Mouse (Mus musculus) liver, embryonic 12.5 days (tissue): ENCODE results near the gene Fcrlb. TPM values are rescaled to one million over a fixed set of nuclear protein-coding genes. Genes with fewer than 3 reads are reported as not detected.
A peak's percentile ranks its signal among the peaks of the same experiment; 100 is the strongest.

Source experiments
- ATAC-seq: fragments of 200-750 bp; cut with Nextera tagmentation; 2 replicates; pipeline ENCODE4 v1.8.0; 2017; ENCODE audit warnings: moderate number of reproducible peaks, mild to moderate bottlenecking, moderate library complexity
- H3K27ac ChIP-seq: fragments of 300-500 bp; sonication (generic); 2 replicates; pipeline ENCODE4 v1.5.1; 2016; ENCODE audit warnings: mild to moderate bottlenecking
- H3K27me3 ChIP-seq: fragments of 300-500 bp; sonication (generic); replicated peaks from 2 replicates; pipeline ENCODE4 v1.6.1; 2016; ENCODE audit warnings: mild to moderate bottlenecking, moderate library complexity
- H3K36me3 ChIP-seq: fragments of 300-500 bp; sonication (generic); 2 replicates; pipeline ENCODE4 v1.6.1; 2016; ENCODE audit warnings: mild to moderate bottlenecking, moderate library complexity
- H3K4me1 ChIP-seq: fragments of 300-500 bp; sonication (generic); 2 replicates; pipeline ENCODE4 v1.6.1; 2016
- H3K4me2 ChIP-seq: fragments of 300-500 bp; sonication (generic); 2 replicates; pipeline ENCODE4 v1.6.1; 2016; ENCODE audit warnings: mild to moderate bottlenecking, moderate library complexity
- H3K4me3 ChIP-seq: fragments of 300-500 bp; sonication (generic); 2 replicates; pipeline ENCODE4 v1.5.1; 2016; ENCODE audit warnings: mild to moderate bottlenecking, moderate library complexity
- H3K9ac ChIP-seq: fragments of 300-500 bp; sonication (generic); 2 replicates; pipeline ENCODE4 v1.6.1; 2016; ENCODE audit warnings: mild to moderate bottlenecking, moderate library complexity
- H3K9me3 ChIP-seq: fragments of 300-500 bp; sonication (generic); replicated peaks from 2 replicates; pipeline ENCODE4 v1.6.1; 2016; ENCODE audit warnings: mild to moderate bottlenecking, moderate library complexity
- WGBS: fragments of 180-500 bp; shearing (Covaris S2); methylation state at CpG from one replicate; pipeline ENCODE4 v1.1.7; 2016; ENCODE audit not compliant: insufficient replicate concordance; 5-methylcytosine and 5-hydroxymethylcytosine counted together
- polyA plus RNA-seq: library from polyadenylated mRNA; unstranded; fragments of >200 nt; fragmentation: Nextera tagmentation; extraction: Ambion mirVana; gene quantifications from 2 replicates; pipeline ENCODE4 v1.2.1, GENCODE M21; 2016

Gene Fcrlb
- polyA plus RNA-seq, 1 experiment from 2014 or later, result 0.10 TPM

DNA sequence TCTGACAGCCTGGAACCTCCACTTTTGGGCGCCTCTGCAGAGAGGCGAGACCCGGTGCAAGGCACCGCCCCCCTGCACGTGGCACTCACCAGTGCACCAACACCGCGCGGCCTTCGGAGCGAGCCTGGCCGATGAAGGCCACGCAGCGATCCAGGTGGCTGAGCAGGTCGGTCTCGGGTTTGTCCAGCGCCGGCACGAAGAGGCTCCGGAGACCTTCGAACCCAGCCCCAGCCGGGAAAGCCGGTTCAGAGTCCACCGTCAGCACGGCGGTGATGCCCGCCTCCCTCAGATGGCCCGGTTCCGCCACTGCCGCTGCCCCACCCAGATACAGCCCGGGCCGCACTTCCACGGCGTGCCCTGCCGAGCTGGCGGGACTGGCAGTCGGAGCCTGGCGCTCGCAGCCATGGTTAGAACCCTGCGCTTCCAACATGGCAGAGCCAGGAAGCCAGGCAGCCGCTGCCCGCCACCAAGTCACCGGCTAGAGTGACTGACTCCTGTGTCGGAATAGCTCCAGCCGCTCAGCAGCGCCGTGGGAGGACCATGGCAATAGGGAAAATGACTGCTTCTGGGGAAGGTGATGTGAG is 27.7 kb downstream of the Fcrlb start, which contains the start of the genes Gm26620 and Dusp12:
Gene Gm26620, plus strand, starts transcription at position 88 of the 584 bp plus-strand sequence.
Gene Dusp12, minus strand, starts transcription at position 563 of the 584 bp plus-strand sequence.
- H3K4me1 ChIP-seq, result peaks cover 40% of the 10 kb centered on the region
- peak; percentile 86 for ATAC-seq

DNA sequence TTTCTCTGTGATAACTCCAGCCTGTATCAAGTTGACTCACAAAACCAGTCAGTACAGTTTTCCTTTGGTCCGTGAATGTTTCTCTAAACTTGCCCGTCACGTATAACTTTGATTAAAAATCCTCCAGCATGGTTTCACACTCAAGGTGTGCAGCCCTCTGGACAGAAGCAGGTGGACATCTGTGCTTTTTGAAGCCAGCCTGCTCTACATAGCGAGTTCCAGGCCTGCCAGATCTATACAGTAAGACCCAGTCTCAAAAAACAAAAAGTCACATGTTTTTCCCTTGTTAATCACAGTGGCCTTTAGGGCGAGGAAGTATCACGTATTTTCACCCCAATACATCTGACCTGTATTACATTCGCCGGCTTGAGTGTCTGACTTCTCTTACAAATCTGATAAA is 28.4 kb downstream of the Fcrlb start:
- Histone ChIP-seq H3K9me3 (no peaks in the 10 kb centered on the region), H3K36me3 (peaks cover 21% of the 10 kb centered on the region), H3K9ac (peak overlapping the region; percentile 82), H3K4me2 (peak overlapping the region; percentile 92), H3K27ac (peak overlapping the region; percentile 80; the same call in 1 of the 2 replicates), H3K27me3 (peaks cover 4% of the 10 kb centered on the region), H3K4me1 (peaks cover 40% of the 10 kb centered on the region), H3K4me3 (peak overlapping the region; percentile 84)
- 22% methylated on average over 8 of the region's 8 CpGs for WGBS
- no peak for ATAC-seq

More for the DNA sequence above, 27.7 kb downstream of the Fcrlb start, which contains the start of the genes Gm26620 and Dusp12:
- Histone ChIP-seq H3K27me3 (peaks cover 7% of the 10 kb centered on the region), H3K36me3 (peaks cover 15% of the 10 kb centered on the region), H3K4me3 (peak within 1 kb of the TSS; percentile 84), H3K9me3 (no peaks in the 10 kb centered on the region), H3K4me2 (peak within 1 kb of the TSS; percentile 92), H3K27ac (peak within 1 kb of the TSS; percentile 80), H3K9ac (peak within 1 kb of the TSS; percentile 82)
- under 1% methylated on average over 46 of the region's 46 CpGs for WGBS

DNA sequence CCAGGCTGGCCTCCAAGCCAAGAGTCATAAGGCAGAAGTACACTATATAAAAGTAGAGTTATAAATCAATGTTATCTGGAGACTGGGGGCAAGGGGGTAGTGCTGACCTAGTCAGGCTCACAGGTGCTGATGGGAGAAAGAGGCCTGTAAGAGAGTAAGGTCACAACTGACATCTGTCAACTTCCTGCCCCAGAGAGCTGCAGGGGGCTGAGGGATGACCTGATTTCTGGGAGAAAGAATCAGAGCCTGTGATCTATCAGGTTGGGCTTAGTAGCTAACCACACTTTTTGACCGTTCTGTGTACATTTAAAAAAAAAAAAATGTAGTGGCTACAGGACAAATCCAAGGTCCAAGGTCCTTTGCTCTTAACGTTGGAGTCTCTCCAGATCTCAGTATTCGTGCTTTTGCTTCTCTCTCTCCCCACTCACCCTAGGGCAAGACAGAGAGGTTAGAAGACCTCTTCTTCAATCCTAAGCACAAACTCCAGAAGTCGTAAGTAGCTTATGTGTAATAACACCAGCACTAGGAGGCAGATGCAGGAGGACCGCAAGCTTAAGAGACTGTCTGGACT is 29.7 kb downstream of the Fcrlb start:
- no peak for ATAC-seq
- Histone ChIP-seq H3K4me2 (peak overlapping the region; percentile 92), H3K9ac (no peak overlapping the region), H3K27me3 (no peaks in the 10 kb centered on the region), H3K36me3 (peaks cover 30% of the 10 kb centered on the region), H3K9me3 (no peaks in the 10 kb centered on the region), H3K4me3 (no peak overlapping the region), H3K4me1 (peaks cover 40% of the 10 kb centered on the region), H3K27ac (0 out of 2 replicates have a peak overlapping the region, but pooled peaks have one; percentile 40)
- WGBS, result 67% methylated on average over 5 of the region's 5 CpGs

DNA sequence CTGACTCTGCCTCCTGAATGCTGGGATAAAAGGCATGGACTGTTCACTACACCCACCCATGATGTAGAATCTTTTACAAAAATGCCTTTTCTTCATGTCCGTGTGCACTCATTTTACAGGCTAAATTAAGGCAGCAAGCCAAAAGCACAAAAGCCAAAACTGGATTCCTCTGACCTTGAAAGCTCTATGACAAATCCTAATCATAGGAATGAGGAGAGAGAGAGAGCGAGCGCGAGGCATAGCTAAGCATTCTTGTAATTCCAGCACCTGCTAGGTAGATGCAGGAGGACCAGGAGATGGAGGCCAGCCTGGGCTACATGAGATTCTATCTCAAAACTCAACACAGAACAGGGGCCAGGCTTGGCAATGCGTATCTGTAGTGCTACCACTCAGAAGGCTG is 35.8 kb downstream of the Fcrlb start:
- H3K4me3 ChIP-seq, result no peak overlapping the region
- H3K4me1 ChIP-seq, result 0 out of 2 replicates have a peak, but pooled peaks cover 6% of the 10 kb centered on the region
- WGBS, result 87% methylated on average over 5 of the region's 5 CpGs
- no peak overlapping the region for H3K9ac ChIP-seq
- no peaks in the 10 kb centered on the region for H3K9me3 ChIP-seq
- H3K27me3 ChIP-seq, result no peaks in the 10 kb centered on the region
- ATAC-seq, result no peak
- no peak overlapping the region for H3K4me2 ChIP-seq
- H3K27ac ChIP-seq, result no peak overlapping the region
- H3K36me3 ChIP-seq, result peaks cover 66% of the 10 kb centered on the region

DNA sequence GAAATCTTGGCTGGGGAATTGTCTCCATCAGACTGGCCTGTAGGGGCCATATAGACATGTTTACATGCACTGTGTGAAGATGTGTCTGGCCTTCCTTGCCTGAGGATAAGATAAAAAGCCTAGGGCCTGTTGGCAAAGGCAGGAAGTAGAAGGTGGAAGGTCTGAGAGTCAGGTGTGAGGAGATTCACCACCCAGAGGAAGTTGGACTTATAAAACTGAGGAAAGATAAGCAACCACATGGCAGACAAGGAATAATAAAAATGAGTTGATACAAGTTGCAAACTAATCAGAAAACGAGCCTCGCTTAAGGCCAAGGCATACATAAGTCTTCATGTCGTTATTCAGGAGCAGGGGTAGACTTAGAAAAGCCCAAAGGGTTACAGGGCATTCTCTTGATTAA is 37.1 kb downstream of the Fcrlb start:
- Histone ChIP-seq H3K27me3 (no peaks in the 10 kb centered on the region), H3K4me2 (no peak overlapping the region), H3K9me3 (no peaks in the 10 kb centered on the region), H3K4me3 (no peak overlapping the region), H3K27ac (no peak overlapping the region), H3K4me1 (0 out of 2 replicates have a peak, but pooled peaks cover 6% of the 10 kb centered on the region), H3K36me3 (peaks cover 63% of the 10 kb centered on the region), H3K9ac (no peak overlapping the region)
- no peak for ATAC-seq
- 66% methylated on average over 3 of the region's 3 CpGs for WGBS

DNA sequence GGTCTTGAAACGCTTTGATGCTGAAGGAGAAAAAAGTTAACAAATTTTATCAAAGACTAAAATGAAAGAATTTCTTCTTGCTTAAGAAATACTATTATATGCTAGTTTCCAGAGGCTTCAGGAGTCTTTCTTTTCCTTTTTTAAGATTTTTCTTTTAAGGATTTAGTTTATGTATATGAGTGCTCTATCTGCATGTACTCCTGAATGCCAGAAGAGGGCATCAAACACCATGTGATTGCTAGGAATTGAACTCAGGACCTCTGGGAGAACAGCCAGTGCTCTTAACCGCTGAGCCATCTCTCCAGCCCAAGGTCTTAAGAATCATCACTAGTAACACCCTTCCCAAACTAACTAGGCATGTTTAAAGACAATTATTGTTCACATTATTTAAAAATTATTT is 40.8 kb downstream of the Fcrlb start:
- Histone ChIP-seq H3K27ac (no peak overlapping the region), H3K9ac (no peak overlapping the region), H3K27me3 (no peaks in the 10 kb centered on the region), H3K36me3 (peaks cover 34% of the 10 kb centered on the region), H3K4me1 (peaks cover 14% of the 10 kb centered on the region; the same call in 1 of the 2 replicates), H3K4me2 (no peak overlapping the region), H3K4me3 (no peak overlapping the region), H3K9me3 (no peaks in the 10 kb centered on the region)
- 87% methylated on average over 2 of the region's 2 CpGs for WGBS
- no peak for ATAC-seq

DNA sequence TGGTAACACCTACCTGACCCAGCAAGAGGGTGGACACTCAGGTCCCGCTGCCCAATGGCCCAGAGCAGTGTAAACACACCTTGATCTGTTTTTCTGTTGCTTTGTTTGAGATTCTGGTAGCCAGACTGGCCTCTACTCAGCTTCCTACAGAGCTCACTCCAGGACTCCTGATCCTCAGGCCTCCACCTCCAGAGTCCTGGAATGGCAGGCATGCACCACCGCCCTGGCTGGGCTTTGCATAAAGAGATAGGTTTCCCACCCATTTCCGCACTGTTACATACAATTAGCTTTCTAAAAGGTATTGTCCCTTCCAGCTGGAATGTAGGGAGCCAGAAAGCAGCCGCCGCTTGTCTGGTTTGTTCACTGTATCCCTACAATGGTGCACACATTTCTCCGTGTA is 41.3 kb downstream of the Fcrlb start:
- Histone ChIP-seq H3K4me3 (no peak overlapping the region), H3K9ac (no peak overlapping the region), H3K4me2 (no peak overlapping the region), H3K4me1 (peaks cover 20% of the 10 kb centered on the region), H3K36me3 (peaks cover 29% of the 10 kb centered on the region), H3K9me3 (no peaks in the 10 kb centered on the region), H3K27me3 (no peaks in the 10 kb centered on the region), H3K27ac (no peak overlapping the region)
- 78% methylated on average over 6 of the region's 6 CpGs for WGBS
- no peak for ATAC-seq

DNA sequence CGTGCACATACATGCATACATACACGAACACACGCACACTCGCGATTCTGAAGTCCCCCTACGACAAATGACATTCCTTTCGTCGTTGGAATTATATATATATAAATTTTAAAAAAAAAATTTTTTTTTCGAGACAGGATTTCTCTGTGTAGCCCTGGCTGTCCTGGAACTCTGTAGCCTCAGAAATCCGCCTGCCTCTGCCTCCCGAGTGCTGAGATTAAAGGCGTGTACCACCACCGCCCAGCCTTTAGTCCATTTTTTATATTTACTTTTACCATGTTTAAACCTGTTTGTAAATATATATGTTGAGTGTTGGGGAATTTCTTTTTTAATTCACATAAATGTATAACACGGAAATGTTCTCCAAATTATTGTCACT is 43.8 kb downstream of the Fcrlb start:
- Histone ChIP-seq H3K36me3 (peaks cover 15% of the 10 kb centered on the region), H3K9ac (peak overlapping the region; percentile 91), H3K4me1 (peaks cover 35% of the 10 kb centered on the region), H3K4me3 (peak overlapping the region; percentile 96), H3K27me3 (no peaks in the 10 kb centered on the region), H3K4me2 (peak overlapping the region; percentile 77), H3K9me3 (no peaks in the 10 kb centered on the region), H3K27ac (peak overlapping the region; percentile 91)
- 11% methylated on average over 14 of the region's 14 CpGs for WGBS
- ATAC-seq, result no peak

DNA sequence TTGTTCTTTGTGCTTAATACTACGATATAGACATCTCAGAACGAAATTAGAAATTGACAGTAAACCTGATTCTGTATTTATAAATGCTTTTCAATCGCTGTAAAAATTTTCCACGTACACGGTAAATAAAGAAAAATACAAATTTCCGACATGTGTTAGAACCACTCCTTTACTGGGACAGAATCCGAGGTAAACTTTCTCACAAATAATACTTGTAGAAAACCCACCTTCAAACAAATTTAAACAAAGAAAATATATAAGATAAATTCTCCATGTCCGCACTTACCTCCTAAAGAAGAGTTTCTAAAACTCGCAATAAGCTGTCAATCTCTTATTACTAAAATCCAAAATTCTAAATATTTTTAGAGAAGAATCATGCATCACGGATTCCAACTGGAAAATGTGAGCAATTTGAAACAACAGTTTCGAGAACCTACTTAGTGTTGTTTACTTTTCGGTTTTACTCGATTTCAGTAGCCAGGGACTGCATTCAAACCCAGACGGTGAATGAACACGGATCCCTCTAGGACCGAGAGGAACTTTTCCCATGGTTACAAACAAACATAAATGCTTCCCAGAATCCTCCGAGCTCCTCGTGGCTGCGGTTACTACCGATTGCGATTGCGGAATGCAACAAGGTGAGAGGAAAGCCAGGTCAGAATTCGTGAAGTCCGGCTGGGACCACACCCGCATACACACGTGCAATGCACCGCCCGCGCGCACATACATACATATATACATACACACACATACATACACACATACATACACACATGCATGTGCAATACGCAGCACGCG is 44.4 kb downstream of the Fcrlb start:
- peaks cover 41% of the 10 kb centered on the region for H3K4me1 ChIP-seq

DNA sequence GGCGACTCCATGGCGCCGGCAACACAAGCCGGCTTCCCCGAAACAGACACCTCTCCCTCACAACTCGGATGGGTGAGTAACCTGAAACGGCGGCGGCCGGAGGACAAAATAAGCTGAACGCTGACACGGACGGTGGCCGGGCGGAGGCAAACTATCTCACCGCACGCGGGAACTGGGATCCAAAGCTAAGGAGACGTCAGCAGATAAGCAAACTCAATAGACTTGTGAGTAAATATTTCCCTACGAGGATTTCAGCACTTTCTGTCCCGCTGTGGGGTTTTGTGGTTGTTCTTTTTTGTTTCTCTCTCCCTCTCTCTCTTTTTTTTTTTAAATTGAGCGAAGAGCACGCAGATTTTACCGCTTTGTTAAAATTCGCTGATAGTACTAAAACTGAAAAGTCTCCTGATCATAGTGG is 45.0 kb downstream of the Fcrlb start, which contains the start of gene Atf6:
Gene Atf6, minus strand, starts transcription at position 81 of the 415 bp plus-strand sequence.
- H3K27me3 ChIP-seq, result no peaks in the 10 kb centered on the region

More for the DNA sequence above, 44.4 kb downstream of the Fcrlb start:
- H3K36me3 ChIP-seq, result peaks cover 14% of the 10 kb centered on the region; the same call in 1 of the 2 replicates
- under 1% methylated on average over 33 of the region's 33 CpGs for WGBS
- peak; percentile 69 for ATAC-seq
- no peaks in the 10 kb centered on the region for H3K9me3 ChIP-seq
- H3K4me2 ChIP-seq, result peak overlapping the region; percentile 77
- H3K27me3 ChIP-seq, result no peaks in the 10 kb centered on the region
- peak overlapping the region; percentile 96 for H3K4me3 ChIP-seq
- peak overlapping the region; percentile 91 for H3K9ac ChIP-seq
- peak overlapping the region; percentile 91 for H3K27ac ChIP-seq

DNA sequence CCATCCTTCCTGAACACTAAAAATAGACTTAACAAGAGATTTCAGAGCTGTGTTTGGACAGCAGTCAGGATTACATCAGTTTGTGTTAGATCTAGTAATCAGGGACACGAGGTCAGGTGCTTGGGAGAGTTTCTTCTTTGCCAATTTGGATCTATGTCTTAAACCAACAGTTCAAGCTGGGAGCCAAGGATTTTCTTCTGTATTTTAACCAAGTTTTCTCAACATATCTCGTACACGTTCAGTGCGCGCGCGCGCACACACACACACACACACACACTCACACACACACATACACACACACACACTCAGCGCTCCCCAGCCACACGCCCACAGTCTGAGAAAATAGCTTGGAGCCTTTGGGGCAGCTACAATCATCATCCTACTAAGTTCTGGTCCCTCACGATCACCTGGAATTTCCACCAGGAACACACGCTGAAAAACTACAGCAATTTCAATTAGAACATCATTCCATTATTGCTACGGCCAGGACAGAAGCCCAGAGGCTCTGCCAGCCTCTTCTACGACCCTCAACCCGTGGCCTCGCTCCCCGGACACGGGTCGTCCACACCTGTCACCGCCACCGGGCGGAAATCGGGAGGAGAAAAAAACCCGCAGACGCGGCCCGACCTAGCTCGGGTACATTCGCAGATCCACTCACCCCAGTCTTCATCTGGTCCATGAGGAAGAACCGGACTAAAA is 45.6 kb downstream of the Fcrlb start:
- peaks cover 52% of the 10 kb centered on the region for H3K4me1 ChIP-seq
- peak overlapping the region; percentile 91 for H3K9ac ChIP-seq
- peak overlapping the region; percentile 91 for H3K27ac ChIP-seq
- WGBS, result 1% methylated on average over 30 of the region's 30 CpGs
- peaks cover 6% of the 10 kb centered on the region; the same call in 1 of the 2 replicates for H3K36me3 ChIP-seq
- ATAC-seq, result peak; percentile 70
- H3K4me2 ChIP-seq, result peak overlapping the region; percentile 77
- H3K27me3 ChIP-seq, result no peaks in the 10 kb centered on the region
- peak overlapping the region; percentile 96 for H3K4me3 ChIP-seq
- H3K9me3 ChIP-seq, result no peaks in the 10 kb centered on the region

More for the DNA sequence above, 45.0 kb downstream of the Fcrlb start, which contains the start of gene Atf6:
- Histone ChIP-seq H3K4me1 (peaks cover 47% of the 10 kb centered on the region), H3K4me3 (peak within 1 kb of the TSS; percentile 96), H3K9ac (peak within 1 kb of the TSS; percentile 91), H3K9me3 (no peaks in the 10 kb centered on the region), H3K27ac (peak within 1 kb of the TSS; percentile 91), H3K4me2 (peak within 1 kb of the TSS; percentile 77), H3K36me3 (peaks cover 10% of the 10 kb centered on the region; the same call in 1 of the 2 replicates)
- WGBS, result under 1% methylated on average over 25 of the region's 25 CpGs
- peak; percentile 80 for ATAC-seq
